Mouse (Mus musculus): Measurements from ENCODE around the gene Kcnh4. TPM values are rescaled to one million over a fixed set of nuclear protein-coding genes. Genes with fewer than 3 reads are reported as not detected.
"Not testable (repeated sequence)": the region's sequence is repeated elsewhere in the genome, so short reads cannot be mapped to it uniquely, and the experiment has no call there.

Gene Kcnh4
- 10 to 100 TPM; 11.2 to 12.4 TPM for total RNA-seq (2021)

DNA sequence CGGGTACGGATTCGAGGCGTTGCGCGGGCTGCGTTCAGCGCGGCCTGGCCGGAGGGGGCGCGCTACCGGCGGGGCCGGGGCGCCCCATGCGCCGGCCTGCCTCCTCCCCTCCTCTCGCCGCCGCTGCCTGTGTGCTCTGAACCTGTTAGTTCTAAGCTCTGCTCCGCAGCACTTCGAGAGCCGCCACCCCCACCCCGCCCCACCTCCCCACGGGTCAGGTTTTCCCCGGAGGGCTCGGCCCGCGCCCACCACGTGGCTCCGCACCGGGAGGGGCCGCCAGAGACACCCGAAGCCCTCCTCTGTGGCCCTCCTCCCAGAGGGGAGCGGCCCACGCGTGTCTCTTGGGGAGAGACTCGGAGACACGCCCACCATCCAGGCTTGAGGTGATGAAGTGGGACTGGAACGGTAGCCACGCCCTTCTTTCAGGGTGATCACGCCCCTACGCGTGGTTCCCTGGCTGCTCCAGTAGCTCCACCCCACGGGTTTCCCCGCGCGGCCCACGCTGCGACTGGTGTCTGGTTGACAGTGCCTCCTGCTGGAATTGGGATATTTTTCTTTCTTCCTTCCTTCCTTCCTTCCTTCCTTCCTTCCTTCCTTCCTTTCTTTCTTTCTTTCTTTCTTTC lies at the start of gene Kcnh4:
Kcnh4 (minus strand) TSS at position 332 of the 623 bp plus-strand sequence.
- peak; percentile 65 for DNase-seq
- intact Hi-C loops (cut with DNase I) = no loop called here

DNA sequence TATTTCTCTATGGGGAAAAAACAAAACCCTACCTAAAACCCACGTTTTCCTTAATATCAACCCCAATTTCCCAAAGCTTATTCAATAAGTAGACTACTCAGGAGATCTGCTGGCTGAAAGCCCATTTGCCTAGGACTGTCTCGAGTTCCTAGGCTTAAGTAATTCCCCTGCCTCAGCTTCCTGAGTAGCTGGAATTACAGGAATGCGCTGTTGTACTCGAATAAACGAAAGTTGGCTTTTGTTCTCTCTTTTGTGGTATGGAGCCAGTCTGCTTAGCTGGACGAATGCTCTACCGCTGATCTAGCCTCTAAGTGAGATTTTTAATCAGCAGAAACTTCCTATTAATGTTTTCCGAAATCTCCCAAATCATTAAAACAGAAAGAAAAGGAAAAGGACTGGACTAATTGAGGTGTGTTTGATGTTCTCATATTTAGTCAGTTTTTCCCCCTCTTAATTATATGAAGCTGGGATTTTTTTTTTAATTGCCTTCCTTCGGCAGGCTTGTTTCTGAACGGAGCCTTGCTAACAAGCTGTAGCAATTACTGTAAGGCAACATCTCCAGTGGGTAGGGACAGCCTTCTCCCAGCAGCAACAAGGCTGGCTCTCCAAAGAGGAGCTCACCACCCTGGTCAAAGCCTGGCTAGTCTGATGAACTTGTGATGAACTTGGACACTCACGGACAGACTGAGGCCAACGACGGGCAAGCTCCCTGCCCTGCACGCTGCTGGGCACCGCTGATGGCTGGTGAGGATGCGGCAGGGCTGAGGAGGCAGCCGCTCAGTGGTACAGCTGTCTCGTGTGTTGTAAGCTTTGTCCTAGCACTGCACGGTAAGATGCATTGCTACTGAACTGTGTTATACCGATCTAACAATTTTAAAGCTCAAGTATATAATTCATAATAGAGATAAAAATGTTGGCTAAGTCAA lies 46.9 kb upstream of the Kcnh4 start:
- intact Hi-C loops (cut with DNase I) = no loop called here
- no peak for DNase-seq

DNA sequence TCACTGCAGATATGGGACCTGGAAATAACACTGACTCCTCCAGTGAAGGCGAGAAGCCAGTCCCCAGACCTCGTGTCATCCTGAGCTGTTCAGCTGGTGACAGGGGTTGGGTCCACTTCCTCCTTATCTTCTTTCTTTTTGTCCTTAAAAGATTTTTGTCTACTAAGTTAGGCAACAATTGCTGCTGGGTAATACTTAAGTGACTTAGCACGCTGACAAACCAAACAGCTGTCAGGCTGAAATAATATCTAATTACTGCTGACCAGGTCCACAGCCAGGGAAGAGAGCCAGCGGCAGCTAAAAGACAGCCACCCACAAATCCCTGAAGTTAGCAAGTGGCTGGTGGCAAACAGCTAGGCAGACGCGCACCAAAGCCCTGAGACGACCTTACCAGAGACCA lies 45.8 kb upstream of the Kcnh4 start:
- DNase-seq = no peak
- intact Hi-C loops (cut with DNase I) = no loop called here

DNA sequence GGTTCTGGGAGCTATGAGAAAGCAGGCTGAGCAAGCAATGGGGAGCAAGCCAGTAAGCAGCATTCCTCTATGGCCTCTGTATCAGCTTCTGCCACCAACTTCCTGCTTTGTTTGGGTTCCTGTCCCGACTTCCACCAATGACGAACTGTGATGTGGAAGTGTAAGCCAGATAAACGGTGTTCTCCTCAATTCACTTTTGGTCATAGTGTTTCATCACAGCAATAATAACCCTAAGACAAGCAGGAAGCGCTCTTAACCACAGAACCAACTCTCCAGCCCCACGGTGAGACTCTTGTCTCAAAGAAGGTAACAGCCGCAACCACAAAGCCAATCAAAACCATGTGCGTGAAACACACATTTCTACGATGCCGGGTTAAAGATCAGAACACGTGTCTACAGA lies 44.7 kb upstream of the Kcnh4 start:
- DNase-seq = no peak
- intact Hi-C loops (cut with DNase I) = no loop called here

DNA sequence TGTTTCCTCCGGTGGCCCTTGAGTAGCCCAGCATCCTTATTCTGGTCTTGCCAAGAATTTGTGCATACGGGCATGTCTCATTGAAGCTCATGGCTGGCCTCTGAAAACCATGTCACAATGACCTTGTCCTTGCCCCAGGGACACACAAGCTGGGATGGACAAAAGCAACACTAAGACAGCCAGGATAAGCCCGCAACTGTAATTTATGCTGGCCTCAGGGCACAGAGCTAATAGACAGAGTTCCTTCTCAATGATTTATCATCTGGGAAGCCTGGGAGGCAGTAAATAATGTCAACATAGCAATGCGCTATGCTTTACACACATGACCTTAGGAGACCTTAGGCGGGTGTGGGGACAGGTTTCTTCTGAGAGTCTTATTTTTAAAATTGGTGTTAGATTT lies 39.7 kb upstream of the Kcnh4 start:
- intact Hi-C loops (cut with DNase I) = no loop called here

DNA sequence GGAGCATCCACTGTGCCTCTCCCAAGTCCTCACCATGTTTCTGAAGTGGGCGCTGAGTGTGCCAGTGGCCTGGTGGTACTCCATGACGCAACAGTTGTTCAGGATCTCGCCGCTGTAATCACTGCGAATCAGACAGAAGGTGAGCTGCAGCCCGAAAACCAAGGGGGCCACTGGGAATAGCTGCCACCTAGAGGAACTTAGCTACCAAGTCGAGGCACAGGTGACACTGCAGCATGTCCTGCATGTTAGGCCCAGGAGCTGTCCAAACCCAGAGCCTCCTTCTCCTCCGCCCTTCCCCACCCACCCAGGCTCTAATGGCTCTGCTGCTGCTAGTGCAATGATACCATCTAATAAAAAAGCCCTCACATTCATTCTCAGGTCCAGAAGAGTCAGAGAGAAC lies 36.8 kb upstream of the Kcnh4 start:
- DNase-seq = no peak
- intact Hi-C loops (cut with DNase I) = no loop called here

More for the DNA sequence above, 39.7 kb upstream of the Kcnh4 start:
- no peak for DNase-seq

DNA sequence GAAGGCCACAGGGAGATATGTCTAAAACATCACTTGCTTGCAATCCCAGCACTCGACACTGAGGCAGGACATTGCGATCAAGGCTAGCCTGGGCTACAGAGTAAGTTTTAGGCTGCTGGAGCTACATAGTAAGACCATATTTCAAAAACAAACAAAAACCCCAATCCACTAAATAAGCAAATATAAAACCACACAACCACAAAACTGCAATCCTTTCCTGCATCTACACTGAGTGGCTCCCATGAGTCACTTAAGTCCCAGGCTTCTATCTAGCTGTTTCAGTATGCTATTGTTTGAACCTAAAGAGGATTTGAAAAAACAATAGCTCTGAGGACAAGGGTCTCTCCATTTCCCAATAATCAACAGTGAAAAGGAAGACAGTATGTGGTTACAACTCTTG lies 35.6 kb upstream of the Kcnh4 start:
- intact Hi-C loops (cut with DNase I) = no loop called here

DNA sequence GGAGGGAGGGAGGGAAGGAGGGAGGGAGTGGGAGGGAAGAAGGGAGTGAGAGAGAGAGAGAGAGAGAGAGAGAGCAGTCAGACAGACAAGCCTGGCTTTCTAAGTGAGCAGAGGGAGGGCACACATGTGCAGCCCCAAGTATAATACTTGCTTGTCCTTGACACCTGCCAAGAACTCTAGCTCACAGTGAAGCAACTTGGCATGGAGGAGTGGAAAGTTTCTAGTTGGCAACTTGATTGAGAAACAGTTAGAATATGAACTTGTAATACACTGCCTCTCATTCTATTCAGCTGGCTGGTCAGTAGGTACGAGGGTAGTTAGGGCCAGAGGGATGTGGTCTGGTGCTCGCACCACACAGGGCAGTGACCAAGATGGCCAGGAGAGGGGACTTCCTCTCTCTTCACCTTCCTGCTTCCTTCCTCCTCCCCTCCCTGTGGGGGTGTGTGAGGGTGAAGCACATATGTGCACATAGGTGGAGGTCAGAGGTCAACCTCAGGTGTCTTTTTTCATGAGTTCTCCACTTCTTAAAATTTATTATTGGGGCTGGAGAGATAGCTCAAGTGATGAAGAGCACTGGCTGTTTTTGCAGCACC lies 31.8 kb upstream of the Kcnh4 start:
- DNase-seq = no peak
- intact Hi-C loops (cut with DNase I) = no loop called here

More for the DNA sequence above, 35.6 kb upstream of the Kcnh4 start:
- no peak for DNase-seq

DNA sequence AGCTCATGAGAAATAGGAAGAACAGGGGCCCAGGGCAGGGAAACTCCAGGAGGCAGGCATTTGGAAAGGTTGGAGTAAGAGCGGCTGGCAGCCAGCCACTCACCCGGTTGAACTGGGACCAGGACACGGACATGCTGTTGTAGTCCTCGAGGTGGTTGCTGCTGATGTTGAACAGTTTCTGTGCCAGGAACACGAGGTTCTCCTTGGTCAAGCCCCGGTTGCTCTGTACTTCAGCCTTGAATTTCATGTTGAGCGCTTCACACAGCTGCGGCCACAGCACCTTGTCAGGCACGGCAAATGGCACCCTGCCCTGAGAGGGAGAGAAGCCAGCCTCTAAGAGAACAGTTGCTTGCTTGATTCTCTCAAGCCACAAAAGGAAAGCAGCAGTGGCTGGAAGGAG lies 30.9 kb upstream of the Kcnh4 start:
- intact Hi-C loops (cut with DNase I) = not testable (repeated sequence)
- peak; percentile 73 for DNase-seq

DNA sequence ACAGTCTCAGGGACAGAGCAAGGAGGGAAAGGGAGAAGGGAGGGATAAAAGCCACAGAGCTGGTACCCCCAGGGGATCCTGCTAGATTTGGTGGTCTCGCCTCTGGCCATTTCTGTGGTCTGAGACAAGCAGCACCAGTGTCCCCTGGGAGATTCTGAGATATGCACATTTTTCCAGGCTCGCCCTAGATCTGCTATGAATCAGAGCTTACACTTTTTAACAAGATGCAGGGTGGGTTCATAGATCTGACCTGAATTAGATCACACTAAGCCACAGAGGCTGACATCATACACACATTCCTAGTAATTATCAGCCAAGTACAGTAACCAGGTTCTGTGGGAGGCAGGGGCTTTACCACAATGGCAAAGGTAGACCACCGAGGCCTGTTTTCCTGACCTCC lies 30.0 kb upstream of the Kcnh4 start:
- intact Hi-C loops (cut with DNase I) = no loop called here
- no peak for DNase-seq

DNA sequence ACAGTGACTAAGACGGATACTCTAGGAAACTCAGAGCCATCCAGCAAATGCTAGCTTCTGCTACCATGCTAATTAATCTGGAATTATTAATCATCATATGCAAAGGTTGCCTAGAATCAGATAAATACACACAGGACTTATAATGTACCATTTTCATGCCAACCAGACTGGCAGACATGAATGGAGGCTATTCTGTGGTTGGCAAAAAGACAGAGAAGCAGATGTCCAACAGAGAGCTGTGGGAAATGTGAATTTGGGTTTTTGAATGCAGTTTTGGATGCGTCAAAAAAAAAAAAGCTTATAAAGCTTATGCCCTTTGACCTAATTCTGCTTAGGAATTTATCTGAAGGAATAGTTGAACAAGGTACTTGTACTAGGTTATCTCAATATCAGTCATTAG lies 26.0 kb upstream of the Kcnh4 start:
- DNase-seq = no peak

DNA sequence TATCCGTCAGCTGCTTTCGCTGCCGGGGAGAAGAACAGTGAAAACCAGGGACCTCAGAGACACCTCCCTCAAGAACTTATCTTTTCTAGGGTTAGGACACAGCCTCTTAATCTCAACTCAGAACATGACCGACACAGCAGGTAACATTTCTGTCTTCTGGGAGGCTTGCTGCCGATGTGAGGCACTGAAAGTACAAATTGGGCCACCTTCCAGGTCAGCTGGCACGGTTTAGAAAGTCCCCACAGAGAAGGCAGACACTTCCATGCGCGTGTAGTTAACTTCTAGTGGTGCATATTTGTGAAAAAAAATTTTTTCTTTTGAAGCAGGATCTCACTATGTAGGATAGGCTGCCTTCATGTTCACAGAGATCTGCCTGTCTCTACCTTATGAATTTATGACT lies 24.5 kb upstream of the Kcnh4 start:
- peak; percentile 42 for DNase-seq
- intact Hi-C loops (cut with DNase I) = no loop called here

More for the DNA sequence above, 26.0 kb upstream of the Kcnh4 start:
- intact Hi-C loops (cut with DNase I) = no loop called here

DNA sequence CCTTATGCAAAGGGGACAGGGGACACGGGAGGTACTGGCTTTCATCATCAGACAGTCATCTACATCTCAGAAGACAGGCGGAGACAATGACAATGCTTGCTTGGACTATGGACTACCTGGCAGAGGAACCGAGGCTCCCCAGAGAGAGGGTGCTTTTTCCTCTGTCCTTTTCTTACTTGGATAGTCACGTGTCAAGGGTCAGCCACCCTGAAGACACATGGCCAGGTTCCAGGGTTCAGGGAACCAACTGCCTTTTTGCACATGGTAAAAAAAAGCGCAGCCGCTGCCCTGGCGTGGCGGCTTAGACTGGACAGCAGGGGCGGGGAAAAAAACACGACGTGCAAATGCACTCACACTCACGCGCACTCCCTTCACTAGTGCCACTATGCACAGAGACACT lies 22.8 kb upstream of the Kcnh4 start:
- intact Hi-C loops (cut with DNase I) = no loop called here
- DNase-seq = no peak

DNA sequence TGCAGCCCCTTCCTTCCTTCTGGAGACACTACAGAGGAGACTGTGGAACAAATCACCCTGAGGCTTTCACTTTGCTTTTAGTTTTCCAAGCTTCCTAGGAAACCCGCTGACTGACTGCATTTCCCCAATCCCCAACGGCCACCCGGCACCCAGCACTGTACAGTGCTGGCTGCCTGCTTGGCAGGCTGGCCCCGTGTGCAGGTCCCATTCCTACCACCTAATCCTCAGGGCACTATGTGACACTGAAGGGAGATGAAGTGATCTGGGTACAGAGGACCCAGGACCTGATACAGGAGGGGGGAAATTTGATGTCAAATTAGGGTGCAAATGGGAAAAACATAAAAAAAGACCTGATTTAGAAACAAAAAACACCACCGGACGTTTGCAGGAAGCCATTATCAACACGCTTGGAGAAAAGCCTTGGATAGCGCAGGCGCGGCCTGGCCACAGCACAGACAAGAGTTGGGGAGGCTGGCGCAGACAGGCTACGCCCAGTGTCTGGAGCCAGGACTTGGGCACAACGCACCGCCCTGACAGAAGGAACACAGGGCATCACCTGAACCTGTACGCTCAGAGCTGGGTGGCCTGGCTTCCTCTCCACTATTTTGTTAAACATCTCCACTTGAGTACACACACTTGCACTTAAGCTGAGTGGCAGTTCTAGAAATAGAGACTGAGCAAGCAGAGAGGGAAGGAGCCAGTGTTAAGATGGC lies 22.2 kb upstream of the Kcnh4 start:
- intact Hi-C loops (cut with DNase I) = no loop called here
- no peak for DNase-seq

DNA sequence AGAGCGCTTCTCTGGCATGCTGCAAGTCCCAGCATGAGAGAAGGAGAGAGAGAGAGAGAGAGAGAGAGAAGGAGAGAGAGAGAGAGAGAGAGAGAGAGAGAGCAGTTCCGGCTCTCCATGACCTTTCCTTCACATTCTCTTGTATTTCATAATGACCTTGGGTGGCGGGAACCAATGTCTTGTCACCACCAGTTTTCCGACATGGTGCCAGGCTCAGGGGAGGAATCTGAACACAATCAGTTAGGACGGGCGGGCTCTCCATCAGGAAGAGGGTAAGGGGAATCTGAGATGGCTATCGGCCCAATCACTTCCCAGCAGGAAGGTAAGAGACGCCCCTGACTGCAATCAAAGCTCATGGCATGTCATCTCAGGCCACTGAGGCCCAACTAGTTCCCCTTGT lies 20.5 kb upstream of the Kcnh4 start:
- no peak for DNase-seq
- intact Hi-C loops (cut with DNase I) = no loop called here

DNA sequence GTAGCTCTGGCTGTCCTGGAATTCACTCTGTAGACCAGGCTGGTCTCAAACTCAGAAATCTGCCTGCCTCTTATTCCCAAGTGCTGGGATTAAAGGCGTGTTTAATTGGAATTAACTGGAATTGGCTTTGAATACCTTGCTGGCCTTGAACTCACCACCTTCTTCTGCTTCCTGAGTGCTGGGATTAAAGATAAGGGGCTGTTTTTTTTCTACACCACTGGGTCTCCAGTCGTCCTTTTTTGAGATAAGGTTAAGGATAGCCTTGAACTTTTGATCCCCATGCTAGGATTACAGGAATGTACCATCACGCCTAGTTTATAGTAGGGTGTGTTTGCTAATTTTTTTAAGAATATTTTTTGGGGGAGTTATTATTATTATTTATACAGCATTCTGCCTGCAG lies 18.3 kb upstream of the Kcnh4 start:
- intact Hi-C loops (cut with DNase I) = no loop called here
- no peak for DNase-seq

DNA sequence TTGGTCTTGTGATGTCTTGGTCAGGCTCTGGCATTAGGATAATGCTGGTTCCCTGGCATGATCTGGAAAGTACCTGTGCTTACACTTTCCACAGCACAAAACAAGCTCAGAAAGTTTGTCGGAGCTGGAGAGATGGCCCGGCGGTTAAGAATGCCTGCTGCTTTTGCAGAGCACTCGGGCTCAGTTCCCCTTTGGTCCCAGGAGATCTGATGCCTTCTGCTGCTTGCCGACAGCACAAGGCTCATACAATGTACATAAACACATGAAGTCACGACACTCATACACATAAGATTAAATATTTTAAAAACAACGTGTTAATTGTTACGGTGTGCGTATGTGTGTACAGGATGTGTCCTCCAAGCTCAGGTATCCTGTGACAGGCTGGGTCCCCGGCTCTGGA lies 16.2 kb upstream of the Kcnh4 start:
- intact Hi-C loops (cut with DNase I) = no loop called here
- no peak for DNase-seq

DNA sequence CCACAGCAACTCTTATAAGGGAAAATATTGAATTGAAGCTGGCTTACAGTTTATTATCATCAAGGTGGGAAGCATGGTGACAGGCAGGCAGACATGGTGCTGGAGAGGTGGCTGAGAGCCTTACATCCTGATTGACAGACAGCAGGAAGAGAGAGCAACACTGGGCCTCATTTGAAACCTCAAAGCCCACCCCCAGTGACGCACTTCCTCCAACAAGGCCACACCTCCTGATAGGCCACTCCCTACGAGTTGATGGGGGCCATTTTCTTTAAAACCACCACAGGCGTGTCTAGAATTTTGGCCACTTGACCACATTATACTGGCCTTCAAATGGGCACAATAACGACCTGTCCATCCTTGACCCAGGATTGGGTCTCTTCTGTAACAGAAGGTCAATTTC lies 14.5 kb upstream of the Kcnh4 start:
- intact Hi-C loops (cut with DNase I) = no loop called here
- DNase-seq = no peak

DNA sequence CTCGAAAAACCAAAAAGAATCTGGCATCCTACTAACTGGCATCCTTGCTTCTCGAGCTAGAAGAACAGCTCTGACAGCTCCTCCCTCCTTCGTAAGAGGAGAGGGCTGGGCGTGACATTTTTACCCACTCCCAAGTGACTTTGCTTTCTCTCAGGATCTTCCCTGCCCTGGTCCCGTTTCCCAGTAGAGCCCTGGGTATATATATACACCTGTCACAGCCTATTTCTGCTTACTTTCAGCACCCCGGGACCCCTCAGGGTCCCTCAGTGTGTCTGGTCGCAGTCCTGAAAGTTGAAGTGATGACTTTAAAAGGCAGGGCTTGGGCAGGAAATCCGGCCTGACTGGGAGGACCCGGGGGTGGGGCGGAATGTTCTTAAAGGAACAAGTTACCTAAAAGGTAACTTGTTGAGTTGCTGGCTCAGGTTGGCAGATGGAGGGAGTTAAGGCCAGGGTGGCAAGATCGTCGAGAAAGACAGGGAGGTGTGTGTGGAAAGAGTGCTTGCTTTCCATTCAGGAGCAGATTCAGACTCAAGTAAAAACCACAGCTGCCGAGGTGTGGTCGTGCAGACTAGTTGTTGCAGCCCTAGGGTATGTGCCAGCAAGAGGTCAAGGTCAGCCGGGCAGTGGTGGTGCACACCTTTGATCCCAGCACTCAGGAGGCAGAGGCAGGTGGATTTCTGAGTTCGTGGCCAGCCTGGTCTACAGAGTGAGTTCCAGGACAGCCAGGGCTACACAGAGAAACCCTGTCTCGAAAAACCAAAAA lies 11.1 kb upstream of the Kcnh4 start, which contains the start of gene Ghdc:
Ghdc (minus strand) TSS at position 312 of the 763 bp plus-strand sequence.
- DNase-seq = peak; percentile 64
- intact Hi-C loops (cut with DNase I) = no loop called here

DNA sequence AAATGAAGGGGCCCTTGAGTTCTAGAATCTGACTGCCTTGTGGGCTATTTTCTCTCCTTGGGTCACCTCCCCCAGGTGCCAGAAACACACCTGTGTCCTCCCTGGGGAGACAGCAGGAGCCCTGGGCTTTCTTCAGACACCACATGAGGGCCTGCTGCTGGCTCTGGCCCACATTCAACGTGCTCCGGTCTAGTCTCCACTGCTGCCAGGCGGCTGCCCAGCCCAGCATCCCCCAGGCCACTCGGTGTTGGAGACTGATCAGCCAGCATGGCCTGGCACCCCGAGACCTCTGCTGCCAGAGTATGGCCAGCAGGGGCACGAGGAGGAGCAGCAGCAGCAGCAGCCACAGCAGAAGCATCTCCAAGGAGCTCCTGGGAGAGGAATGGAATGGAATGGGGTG lies 10.2 kb upstream of the Kcnh4 start:
- DNase-seq = peak; percentile 50
- intact Hi-C loops (cut with DNase I) = no loop called here
